Mouse (Mus musculus): ENCODE results near the gene Rhbg. TPM values are rescaled to one million over a fixed set of nuclear protein-coding genes. Genes with fewer than 3 reads are reported as not detected.

Rhbg gene
- total and polyA plus RNA-seq, 2 experiments from 2014 or later: 0.41 to 1.0 TPM

DNA sequence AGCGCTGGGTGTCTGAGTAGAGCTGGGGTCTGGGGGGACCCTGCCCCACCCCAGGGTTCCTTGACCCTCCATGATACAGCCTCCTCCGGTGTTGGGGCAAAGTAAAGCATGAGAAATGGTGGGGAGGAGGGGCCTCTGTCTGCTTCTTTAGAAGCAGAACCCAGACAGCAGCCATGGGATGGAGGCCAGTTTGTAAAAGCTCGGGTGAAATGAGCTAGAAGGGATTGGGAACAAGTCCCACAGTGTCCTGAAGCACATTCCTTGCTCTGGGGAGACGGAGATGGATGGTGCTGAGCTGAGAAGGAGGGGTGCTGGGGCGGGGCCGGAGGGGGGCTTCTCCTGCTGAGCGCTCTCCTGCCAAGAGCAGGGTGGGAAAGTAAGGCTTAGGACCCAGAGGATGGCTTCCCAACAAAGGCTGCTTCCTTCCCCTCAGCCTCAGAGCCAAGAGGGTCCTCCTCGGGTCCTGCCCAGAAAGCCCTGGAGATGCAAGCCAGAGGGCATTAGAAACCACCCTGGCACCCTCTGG lies 15.6 kb downstream of the Rhbg start:
- no peaks in the 10 kb centered on the region for H3K4me1 ChIP-seq (ENCODE audit: insufficient read depth, low read length)
- ATAC-seq (ENCODE audit: low FRiP score): peak; percentile 83
- no peak overlapping the region for H3K4me2 ChIP-seq (ENCODE audit: low read depth, low read length, poor library complexity, severe bottlenecking)
- peaks cover 24% of the 10 kb centered on the region for H3K27me3 ChIP-seq (ENCODE audit: insufficient read depth, low read length)
- WGBS: 36% methylated on average over 8 of the region's 8 CpGs
- H3K4me3 ChIP-seq (ENCODE audit: low read depth, low read length): no peak overlapping the region
- H3K27ac ChIP-seq (ENCODE audit: low read depth, low read length): peak overlapping the region; percentile 55; the same call in 1 of the 2 replicates
- no peak for TF ChIP-seq CTCF (IDR thresholded peaks at IDR 0.05)
- peak; percentile 80 for DNase-seq (ENCODE audit: low spot score)
- H3K9ac ChIP-seq (replicated peaks; ENCODE audit: low read length, poor library complexity, severe bottlenecking): no peak overlapping the region
- H3K36me3 ChIP-seq (ENCODE audit: insufficient read depth, low read length): no peaks in the 10 kb centered on the region
- H3K9me3 ChIP-seq (ENCODE audit: low read length): no peaks in the 10 kb centered on the region

DNA sequence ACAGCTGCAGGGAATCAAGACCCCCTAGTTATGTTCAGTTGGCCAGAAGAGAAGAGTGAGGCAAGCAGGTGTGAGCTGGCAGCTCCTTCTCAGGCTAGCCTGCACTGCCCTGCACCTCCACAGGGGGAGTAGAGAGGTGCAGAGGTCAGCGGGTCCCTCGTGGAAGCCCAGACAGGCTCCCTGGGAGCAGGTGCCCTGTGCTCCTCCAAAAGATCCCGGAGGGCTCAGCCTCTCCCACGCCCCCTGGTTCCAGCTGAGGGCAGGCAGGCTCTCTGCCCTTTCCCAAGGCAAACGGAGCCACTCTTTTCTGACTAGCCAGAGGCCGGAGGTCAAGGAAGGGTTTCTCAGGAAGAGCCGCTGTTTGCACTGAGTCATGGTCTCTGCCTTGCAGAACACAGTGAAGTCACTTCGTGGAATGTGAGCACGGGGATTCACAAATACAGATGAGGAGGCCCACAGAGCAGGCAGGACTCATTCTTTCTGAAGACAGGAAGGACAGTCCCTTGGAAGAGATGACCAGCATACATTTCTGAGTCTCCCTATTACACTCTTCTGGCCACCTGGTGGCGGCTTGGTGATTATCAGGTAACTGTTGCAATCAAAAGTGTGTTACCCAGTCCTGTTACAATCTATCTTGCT lies 16.8 kb downstream of the Rhbg start:
- H3K27ac ChIP-seq (ENCODE audit: low read depth, low read length): 0 out of 2 replicates have a peak overlapping the region, but pooled peaks have one; percentile 55
- H3K4me2 ChIP-seq (ENCODE audit: low read depth, low read length, poor library complexity, severe bottlenecking): no peak overlapping the region
- H3K4me1 ChIP-seq (ENCODE audit: insufficient read depth, low read length): no peaks in the 10 kb centered on the region
- H3K27me3 ChIP-seq (ENCODE audit: insufficient read depth, low read length): peaks cover 14% of the 10 kb centered on the region; the same call in 1 of the 2 replicates
- no peaks in the 10 kb centered on the region for H3K9me3 ChIP-seq (ENCODE audit: low read length)
- H3K9ac ChIP-seq (replicated peaks; ENCODE audit: low read length, poor library complexity, severe bottlenecking): no peak overlapping the region
- 8% methylated on average over 10 of the region's 10 CpGs for WGBS
- ATAC-seq (ENCODE audit: low FRiP score) (no peak), DNase-seq (ENCODE audit: low spot score) (peak; percentile 63)
- no peaks in the 10 kb centered on the region for H3K36me3 ChIP-seq (ENCODE audit: insufficient read depth, low read length)
- no peak overlapping the region for H3K4me3 ChIP-seq (ENCODE audit: low read depth, low read length)
- TF ChIP-seq CTCF (IDR thresholded peaks at IDR 0.05): peak; percentile 66

DNA sequence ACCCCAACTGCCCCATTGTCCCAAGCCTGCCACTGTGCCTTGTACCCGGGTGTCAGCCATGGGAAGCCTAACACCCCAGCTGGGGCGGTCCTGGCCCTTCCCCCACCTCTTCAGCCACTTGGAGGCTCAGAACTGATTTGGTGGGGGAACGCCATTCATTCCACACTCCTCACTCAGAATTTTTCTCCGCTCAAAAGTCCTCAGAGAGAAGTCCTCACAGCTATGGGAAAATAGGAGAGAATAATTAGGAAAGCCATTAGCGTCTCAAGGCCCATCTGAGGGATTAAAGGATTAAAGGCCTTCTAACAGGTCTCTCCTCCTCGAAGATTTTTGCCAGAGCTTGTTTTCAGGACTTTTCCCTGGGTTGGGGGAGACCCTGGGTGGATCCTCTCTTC lies 17.4 kb downstream of the Rhbg start:
- H3K4me2 ChIP-seq (ENCODE audit: low read depth, low read length, poor library complexity, severe bottlenecking): no peak overlapping the region
- H3K27ac ChIP-seq (ENCODE audit: low read depth, low read length): peak overlapping the region; percentile 2; the same call in 1 of the 2 replicates
- 12% methylated on average over 6 of the region's 6 CpGs for WGBS
- H3K27me3 ChIP-seq (ENCODE audit: insufficient read depth, low read length): peaks cover 14% of the 10 kb centered on the region; the same call in 1 of the 2 replicates
- no peak for TF ChIP-seq CTCF (IDR thresholded peaks at IDR 0.05)
- H3K9ac ChIP-seq (replicated peaks; ENCODE audit: low read length, poor library complexity, severe bottlenecking): no peak overlapping the region
- H3K36me3 ChIP-seq (ENCODE audit: insufficient read depth, low read length): no peaks in the 10 kb centered on the region
- H3K9me3 ChIP-seq (ENCODE audit: low read length): no peaks in the 10 kb centered on the region
- DNase-seq (ENCODE audit: low spot score) (no peak), ATAC-seq (ENCODE audit: low FRiP score) (no peak)
- no peaks in the 10 kb centered on the region for H3K4me1 ChIP-seq (ENCODE audit: insufficient read depth, low read length)
- no peak overlapping the region for H3K4me3 ChIP-seq (ENCODE audit: low read depth, low read length)

DNA sequence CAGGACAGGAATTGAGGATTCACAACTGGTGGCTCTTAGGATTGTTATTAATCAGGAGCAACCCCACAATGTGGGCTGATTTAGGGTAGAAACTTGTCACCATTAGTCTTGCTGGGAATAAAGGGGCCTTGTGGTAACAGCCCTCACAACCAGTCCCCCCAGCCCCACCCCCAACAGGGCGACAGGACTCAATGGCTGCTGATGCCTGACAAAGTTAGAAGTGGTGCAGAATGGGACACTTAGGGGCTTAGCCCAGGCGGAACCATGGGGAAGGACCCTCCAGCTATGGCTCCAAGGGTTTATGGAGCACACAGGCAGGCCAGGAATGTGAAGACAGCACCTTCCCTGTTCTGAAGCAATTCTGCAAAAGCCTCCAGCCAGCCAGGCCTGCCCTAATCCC lies 18.9 kb downstream of the Rhbg start:
- Histone ChIP-seq H3K27ac (ENCODE audit: low read depth, low read length) (no peak overlapping the region), H3K27me3 (ENCODE audit: insufficient read depth, low read length) (peaks cover 4% of the 10 kb centered on the region; the same call in 1 of the 2 replicates), H3K36me3 (ENCODE audit: insufficient read depth, low read length) (no peaks in the 10 kb centered on the region), H3K9me3 (ENCODE audit: low read length) (no peaks in the 10 kb centered on the region), H3K4me3 (ENCODE audit: low read depth, low read length) (no peak overlapping the region), H3K4me1 (ENCODE audit: insufficient read depth, low read length) (no peaks in the 10 kb centered on the region), H3K4me2 (ENCODE audit: low read depth, low read length, poor library complexity, severe bottlenecking) (no peak overlapping the region), H3K9ac (replicated peaks; ENCODE audit: low read length, poor library complexity, severe bottlenecking) (no peak overlapping the region)
- WGBS: 61% methylated on average over 2 of the region's 2 CpGs
- DNase-seq (ENCODE audit: low spot score) (no peak), ATAC-seq (ENCODE audit: low FRiP score) (no peak)
- TF ChIP-seq CTCF (IDR thresholded peaks at IDR 0.05): no peak

DNA sequence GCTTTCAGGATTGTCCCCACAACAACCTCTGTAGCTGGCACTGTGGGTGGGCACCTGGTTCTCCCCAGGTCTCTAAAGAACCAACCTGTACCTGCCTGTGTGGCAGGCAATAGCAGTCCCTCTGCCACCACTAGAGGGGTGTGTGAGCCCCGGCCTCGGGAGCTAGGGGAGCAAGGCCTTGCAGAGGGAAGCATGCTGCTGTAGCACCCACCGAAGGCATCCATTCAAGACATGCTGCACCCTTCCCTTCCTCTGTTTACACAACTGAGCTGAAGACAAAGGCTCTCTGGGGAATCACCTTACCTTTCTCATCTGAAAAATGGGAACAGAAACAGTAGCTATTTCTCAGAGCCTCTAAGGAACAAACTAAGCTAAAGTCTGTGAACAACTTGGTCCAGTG lies 19.3 kb downstream of the Rhbg start:
- no peak for ATAC-seq (ENCODE audit: low FRiP score)

DNA sequence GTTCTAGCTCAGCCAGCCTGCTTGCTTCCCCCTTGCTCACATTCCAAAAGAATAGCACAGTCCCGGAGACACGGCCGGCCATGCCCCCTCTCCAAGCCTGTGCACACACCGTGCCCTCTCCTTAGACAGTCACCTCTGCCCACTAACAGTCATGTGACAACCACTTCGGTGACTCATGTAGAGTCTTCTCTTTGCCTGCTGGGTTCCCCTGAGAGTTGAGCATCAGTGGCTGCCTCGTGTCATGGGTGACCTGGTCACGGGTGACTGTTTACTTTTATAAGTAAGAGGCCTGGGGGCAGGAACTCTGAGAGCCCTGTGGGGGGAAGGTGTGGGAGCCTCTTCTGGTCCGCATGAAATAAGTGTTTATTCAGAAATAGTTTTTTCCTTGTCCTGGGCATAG lies 20.5 kb downstream of the Rhbg start:
- no peak for ATAC-seq (ENCODE audit: low FRiP score)
- no peaks in the 10 kb centered on the region for H3K4me1 ChIP-seq (ENCODE audit: insufficient read depth, low read length)

More for the DNA sequence above, 19.3 kb downstream of the Rhbg start:
- TF ChIP-seq CTCF (IDR thresholded peaks at IDR 0.05): peak; percentile 65
- no peaks in the 10 kb centered on the region for H3K4me1 ChIP-seq (ENCODE audit: insufficient read depth, low read length)
- H3K4me3 ChIP-seq (ENCODE audit: low read depth, low read length): no peak overlapping the region
- H3K36me3 ChIP-seq (ENCODE audit: insufficient read depth, low read length): no peaks in the 10 kb centered on the region
- no peak for DNase-seq (ENCODE audit: low spot score)
- no peak overlapping the region for H3K9ac ChIP-seq (replicated peaks; ENCODE audit: low read length, poor library complexity, severe bottlenecking)
- no peak overlapping the region for H3K4me2 ChIP-seq (ENCODE audit: low read depth, low read length, poor library complexity, severe bottlenecking)
- WGBS: 13% methylated on average over 3 of the region's 3 CpGs
- no peaks in the 10 kb centered on the region for H3K9me3 ChIP-seq (ENCODE audit: low read length)
- no peak overlapping the region for H3K27ac ChIP-seq (ENCODE audit: low read depth, low read length)
- peaks cover under 1% of the 10 kb centered on the region; the same call in 1 of the 2 replicates for H3K27me3 ChIP-seq (ENCODE audit: insufficient read depth, low read length)

More for the DNA sequence above, 20.5 kb downstream of the Rhbg start:
- Histone ChIP-seq H3K9ac (replicated peaks; ENCODE audit: low read length, poor library complexity, severe bottlenecking) (no peak overlapping the region), H3K27me3 (ENCODE audit: insufficient read depth, low read length) (no peaks in the 10 kb centered on the region), H3K4me3 (ENCODE audit: low read depth, low read length) (no peak overlapping the region), H3K9me3 (ENCODE audit: low read length) (no peaks in the 10 kb centered on the region), H3K27ac (ENCODE audit: low read depth, low read length) (peak overlapping the region; percentile 60; the same call in 1 of the 2 replicates), H3K36me3 (ENCODE audit: insufficient read depth, low read length) (peaks cover 2% of the 10 kb centered on the region; the same call in 1 of the 2 replicates), H3K4me2 (ENCODE audit: low read depth, low read length, poor library complexity, severe bottlenecking) (no peak overlapping the region)
- no peak for TF ChIP-seq CTCF (IDR thresholded peaks at IDR 0.05)
- DNase-seq (ENCODE audit: low spot score): no peak
- 44% methylated on average over 8 of the region's 8 CpGs for WGBS

All from midbrain, postnatal 0 days (tissue).